Mouse (Mus musculus) cerebellum, postnatal 14 days (tissue): ENCODE data around the gene Apol6.
A peak's percentile ranks its signal among the peaks of the same experiment; 100 is the strongest.
"Not testable (repeated sequence)": the region's sequence is repeated elsewhere in the genome, so short reads cannot be mapped to it uniquely, and the experiment has no call there.

ENCODE experiments used
- DNase-seq, 2 experiments: peaks; one replicate each; pipeline ENCODE4 v3.0.0; 2021; ENCODE audit warnings: mixed read lengths in 2 of 2

Gene Apol6

DNA sequence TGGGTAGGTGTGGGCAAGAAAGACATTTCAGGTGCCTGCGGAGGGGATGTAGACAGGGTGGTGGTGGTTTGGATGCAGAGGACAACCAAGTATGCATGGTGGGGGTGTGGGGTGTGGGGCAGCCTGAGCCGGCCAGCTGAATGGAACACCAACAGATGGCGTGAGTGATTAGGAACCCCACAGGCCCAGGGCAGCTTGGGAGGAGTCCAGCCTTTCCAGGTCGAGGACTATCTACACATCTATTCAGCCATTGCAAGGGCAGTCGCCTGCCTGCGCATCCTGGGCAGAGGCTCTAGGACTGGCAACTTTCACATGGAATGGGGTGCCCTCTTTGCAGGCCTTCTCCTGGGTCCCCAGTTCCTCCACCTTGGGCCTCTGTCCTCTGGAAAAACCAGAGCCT is 10.0 kb upstream of the Apol6 start:
- peak; percentile 86 to 91 for DNase-seq

- DNase-seq, result no peak
These were observed 8.9 kb upstream of the Apol6 start for GRCm38 (mm10) chr15:77035643-77036042.

GRCm38 (mm10) chr15:77036320-77036988 is 8.1 kb upstream of the Apol6 start:
- peak; percentile 52 to 58 for DNase-seq

DNA sequence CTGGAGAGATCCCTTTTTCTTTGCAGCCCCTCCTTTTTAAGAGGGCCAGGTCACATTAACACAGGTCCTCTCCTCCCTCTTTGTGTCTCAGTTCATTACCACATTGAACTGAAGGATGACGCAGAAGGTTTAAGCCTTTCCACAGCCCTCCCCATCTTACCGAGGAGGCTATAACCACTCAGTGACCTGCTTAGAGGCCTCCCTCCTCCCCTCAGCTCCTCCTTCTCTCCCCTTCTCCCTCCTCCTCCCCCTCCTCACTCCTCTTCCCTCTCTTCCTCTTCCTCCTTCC is 7.6 kb upstream of the Apol6 start:
- DNase-seq, result no peak

DNA sequence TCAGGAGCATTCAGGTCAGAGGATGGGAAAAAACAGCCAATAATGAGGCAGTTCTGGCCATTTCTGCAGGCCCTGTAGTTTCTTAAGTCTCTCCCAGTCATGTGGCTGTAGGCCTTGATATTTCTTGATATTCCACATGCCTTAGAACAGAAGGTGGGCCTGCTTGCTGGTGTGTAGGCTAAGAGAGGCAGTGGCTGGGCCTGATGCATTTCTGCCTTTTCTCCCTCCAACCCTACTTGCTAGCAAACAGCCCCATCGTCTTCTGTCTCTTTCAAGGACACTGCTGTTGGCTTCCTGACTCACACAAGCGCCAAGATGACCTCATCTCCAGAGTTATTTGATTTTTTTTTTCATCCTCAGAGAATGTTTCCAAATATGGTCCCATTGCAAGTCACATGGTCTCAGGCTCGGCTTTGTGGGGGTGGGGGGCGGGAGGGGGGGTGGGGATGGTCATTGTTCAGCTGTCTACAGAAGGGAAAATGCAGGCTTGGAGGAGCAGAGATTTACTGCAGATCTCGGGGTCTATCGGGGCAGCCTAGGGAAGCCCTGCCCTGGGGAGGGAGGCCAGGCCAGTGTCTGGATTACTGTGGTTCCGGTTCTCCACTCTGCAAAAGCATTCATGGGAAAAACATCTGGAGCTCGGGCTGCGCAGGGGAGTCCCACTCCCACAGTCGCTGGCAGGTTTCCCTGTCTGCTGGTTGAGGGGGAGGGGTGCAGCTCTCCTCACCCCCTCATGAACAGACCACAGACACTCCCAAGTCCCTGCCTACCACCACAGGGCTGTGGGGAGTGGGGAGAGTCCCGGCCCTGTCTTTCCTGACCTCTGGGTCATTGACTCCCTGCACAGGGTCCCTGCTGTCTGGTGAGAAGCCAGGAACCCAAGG is 7.0 kb upstream of the Apol6 start:
- DNase-seq, result no peak

DNA sequence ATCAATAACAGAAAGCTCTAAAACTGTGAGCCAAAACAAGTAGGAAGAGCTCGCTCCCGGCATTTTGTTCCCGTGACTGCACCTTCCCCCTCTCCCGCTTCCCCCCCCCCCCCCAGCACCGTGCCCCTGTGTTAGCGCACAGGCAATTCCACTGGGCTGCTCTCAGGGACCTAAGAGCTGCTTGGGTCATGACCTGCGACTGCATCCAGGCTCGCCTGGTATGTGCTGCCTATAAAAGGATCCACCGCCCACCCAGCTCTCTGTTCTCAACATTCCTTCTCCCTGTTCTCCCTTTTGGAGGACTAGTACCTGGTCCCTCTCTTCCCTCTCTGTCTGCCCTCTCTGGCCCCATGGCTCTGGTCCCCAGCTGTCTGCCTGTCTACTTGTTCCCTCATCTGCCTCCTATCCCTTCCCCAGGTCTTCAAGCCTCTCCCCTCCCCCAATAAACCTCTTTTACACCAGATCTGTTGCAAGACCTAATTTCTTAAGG is 5.3 kb upstream of the Apol6 start:
- DNase-seq, result no peak

DNA sequence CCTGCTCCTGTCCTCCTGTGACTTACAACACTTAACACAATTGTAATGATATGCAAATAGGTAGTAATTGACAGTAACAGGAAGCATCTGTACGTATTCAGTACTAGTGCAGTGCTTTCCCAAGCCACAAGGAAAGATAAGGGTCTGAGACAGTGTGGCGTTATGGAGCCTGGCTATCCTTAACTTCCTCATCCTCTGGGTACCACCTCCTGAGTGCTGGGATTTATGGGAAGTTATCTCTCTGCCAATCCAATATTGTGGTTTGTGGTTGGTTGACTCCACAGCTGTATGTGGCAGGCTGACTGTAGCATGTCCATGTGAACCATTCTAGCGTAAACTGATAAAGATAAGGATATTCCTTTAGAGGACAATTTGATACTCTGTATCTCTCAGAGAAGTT is 3.7 kb upstream of the Apol6 start:
- no peak for DNase-seq

DNA sequence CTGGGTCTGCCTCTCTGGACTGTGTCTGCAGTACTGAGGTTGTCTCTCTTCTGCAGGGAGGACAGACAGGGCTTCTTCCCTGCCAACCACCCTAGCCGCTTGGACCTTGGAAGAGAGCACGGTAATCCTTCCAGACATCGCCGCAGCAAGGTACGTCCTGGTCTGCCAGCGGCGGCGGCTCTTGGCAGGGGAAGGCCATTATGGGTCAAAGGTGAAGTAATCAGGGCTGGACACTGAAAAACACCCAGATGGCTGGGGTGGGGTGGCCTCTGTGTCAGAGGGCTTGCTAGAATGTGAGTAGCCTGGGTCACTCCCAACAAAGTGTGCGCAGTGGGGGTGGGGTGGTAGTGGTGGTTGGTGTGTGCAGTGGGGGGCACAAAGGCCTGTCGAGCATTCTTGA is 1.1 kb downstream of the Apol6 start:
- DNase-seq, result no peak

DNA sequence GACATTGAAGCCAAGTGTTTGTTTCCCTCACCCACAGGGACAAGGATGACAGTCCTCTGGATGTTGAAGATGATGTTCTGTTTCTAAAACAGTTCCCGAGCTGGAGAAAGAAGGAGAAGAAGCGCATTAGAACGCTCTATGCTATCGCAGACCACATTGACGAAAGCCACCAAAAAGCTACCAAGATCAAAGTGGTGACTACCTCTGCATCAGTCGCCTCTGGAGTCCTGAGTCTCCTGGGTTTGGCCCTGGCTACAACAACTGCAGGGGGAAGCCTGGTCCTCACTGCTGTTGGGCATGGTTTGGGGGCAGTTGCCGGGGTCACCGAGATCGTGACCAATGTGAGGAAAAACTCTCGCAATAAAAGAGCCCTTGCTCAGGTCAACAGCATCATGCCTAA is 6.0 kb downstream of the Apol6 start, which contains the start of gene Mb:
Gene Mb (minus strand): TSS at position 101 of the 400 bp plus-strand sequence.
- DNase-seq, result no peak

DNA sequence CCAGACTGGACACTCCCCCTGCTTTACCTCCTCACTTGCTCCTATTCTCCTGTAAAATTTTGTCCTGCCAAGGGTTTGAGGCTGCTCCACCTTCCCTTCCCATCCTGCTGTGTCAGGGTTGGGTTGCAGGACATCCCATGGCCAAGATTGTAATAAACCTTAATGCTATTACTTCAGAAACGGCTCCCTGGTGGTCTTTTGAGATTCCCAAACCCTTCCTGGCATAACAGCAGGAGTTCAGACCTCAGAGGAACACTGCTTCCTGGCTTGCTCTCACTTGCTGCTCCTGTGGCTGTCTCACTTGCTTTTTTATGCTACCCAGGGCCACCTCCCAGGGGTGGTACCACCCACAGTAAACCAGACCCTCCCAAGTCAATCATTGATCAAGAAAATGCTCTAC is 7.6 kb downstream of the Apol6 start:
- DNase-seq, result no peak

- no peak for DNase-seq
These were observed 8.5 kb downstream of the Apol6 start for GRCm38 (mm10) chr15:77053021-77053420.

DNA sequence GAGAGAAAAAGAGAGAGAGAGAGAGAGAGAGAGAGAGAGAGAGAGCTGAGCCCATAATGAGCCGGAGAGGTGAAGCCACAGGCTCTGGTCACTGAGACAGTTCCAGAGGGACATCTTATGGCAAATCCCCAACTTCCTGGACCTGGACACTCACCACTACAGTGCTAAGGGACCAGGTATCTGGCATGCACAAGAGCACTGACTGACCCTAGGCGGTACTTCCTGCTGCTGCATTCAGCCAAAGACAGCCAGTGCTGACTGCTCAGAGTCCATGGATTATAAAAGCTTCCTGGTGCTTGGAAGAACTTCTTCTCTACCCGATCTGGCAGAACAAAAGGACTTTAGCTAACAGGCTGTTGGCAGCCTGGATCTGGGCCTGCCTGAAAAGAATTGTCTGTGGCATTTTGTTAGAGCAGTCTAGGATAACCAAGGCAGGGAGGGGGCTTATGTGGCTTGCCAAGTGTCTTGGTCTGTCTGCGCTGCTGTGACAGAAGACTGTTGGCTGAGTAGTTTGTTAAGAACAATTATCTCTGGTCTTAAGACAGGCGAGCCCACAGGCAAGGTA is 10.2 kb downstream of the Apol6 start:
- DNase-seq, result no peak

DNA sequence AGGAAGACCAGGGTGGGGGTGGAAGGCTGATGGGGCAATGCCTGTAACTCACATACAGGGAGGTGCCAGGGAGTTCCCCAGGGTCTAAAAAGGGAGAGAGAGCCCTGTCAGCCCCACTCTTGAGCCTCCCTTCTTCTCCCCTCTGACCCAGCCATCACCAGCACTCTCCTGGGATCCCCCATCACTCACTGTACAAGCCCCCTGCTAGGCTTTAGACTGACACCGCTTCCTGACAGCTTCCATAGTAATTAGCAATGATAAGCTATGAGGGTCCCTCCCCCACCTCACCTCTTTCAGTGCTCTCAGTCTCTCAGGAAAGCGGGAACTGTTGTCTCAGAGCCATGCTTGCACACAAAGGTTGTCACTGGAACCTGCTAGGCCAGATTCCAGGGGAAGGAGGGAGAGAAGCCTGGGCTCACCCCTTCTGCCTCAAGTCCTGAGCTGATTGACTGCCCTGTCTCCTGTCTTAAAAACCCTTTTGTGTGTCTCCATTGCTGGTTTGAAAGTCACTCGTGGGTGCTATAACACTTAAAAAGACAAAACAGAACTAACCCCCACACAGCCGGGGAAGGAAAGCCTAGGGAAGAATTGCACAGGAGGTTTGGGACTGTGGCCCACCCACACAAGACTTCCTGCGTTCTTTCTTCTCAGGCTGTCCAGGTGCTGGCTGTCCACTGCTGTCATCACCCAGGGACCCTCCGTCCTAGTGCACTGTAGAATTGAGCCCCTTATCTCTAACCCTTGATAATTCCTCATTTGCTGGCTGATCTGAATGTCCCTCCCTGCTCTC is 11.7 kb downstream of the Apol6 start:
- no peak for DNase-seq

- no peak for DNase-seq
These were observed 12.2 kb downstream of the Apol6 start for GRCm38 (mm10) chr15:77056791-77057051.

DNA sequence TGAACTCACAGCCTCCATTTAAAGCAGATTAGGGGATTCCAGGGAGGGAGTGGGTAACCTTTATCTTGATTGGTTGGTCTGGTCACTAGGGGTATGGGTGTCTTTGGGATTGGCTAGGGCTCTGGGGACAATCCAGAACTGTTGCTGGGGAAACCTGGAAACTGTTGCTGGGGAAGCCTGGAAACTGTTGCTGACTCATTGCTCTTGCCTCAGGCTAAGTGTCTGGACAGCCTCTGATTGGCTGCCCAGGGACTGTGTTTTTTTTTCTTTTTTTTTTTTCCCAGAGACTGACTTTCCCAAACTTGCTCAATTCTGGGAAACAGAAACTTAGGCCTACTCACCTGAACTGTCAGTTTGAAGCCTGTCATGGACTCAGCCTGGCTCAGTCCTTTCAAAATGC is 14.0 kb downstream of the Apol6 start:
- DNase-seq, result no peak

DNA sequence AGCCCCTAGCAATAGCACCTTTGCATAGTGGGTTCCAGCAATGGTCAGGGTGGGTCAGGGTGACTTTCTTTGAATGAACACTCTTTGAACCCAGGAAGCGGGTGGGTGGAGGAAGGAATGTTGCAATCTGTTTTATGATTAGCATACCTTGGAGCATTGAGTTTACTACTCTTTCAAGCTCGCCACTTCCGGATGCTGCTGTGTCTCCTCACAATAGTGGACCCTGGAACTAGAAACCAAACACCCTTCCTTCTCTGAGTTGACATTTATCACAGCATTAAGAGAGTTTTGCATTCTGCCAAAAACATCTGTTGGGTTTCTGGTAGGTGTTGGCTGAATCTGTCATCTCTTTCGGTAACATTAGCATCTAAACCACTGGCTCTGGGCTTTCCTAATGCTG is 14.9 kb downstream of the Apol6 start:
- not testable (repeated sequence) for DNase-seq

- DNase-seq, result no peak
These were observed 18.2 kb downstream of the Apol6 start for GRCm38 (mm10) chr15:77062746-77063145.

DNA sequence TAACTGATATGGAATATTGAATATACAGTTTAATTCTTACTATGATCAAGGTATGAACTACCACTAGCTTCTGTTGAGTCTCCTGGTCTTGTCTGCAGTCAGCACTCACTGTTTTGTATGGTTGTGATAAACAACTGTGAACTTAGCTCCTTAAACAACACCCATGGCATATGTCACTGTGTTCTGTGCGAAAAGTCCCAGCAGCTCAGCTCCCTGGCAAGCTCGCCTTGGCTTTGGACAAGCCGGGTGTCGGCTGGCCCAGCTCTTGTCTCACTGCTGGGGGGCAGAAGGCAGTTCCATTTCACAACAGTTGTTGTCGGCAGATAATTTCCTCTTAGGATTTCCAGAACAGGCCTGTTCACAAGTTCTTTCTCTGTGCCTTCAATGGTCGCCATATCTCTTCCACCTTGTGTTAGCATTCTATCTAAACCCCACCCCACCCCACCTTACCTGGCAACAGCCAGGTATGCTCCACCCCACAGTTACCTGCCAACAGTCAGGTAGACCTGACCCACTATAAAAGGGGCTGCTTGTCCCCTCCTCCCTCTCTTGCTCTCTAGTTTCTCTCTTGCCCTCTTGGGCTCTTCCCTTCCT is 20.8 kb downstream of the Apol6 start:
- no peak for DNase-seq

- DNase-seq, result no peak
These were observed 21.7 kb downstream of the Apol6 start for GRCm38 (mm10) chr15:77066233-77066632.

- peak; percentile 38 to 41 for DNase-seq
These were observed 23.9 kb downstream of the Apol6 start for GRCm38 (mm10) chr15:77068439-77068861.

- DNase-seq, result no peak
These were observed 24.5 kb downstream of the Apol6 start for GRCm38 (mm10) chr15:77069019-77069418.

DNA sequence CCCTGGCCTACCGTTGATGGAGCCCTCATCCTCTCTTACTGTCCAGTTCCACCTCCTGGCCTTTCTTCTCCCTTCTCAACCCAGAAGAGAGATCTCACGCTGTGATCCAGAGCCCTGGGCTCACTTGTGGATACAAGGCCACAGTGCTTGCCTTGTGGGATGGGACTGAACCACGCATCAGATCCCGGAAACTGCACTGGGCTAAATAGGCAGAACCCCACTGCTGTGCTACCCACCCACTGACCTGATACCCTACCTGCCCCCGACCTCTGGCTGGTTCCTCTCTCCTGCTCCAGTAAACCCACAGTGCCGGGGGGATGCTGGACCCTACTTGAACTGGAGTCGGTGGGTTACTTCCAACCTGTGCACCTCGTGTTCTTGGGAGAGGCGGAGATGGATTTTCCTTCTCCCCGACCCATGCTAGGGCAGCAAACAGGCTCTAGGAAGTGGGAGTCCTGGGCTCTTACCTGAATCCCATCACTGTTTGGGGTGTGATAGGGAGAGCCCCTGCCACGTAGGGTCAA is 26.3 kb downstream of the Apol6 start:
- no peak for DNase-seq

GRCm38 (mm10) chr15:77071501-77071900 is 27.0 kb downstream of the Apol6 start:
- DNase-seq, result peak; percentile 33 to 56
